Comparison of ENCODE assay signal across 9 mouse cellular contexts in genomic region chr17:13705481-13705921, GRCm38 (mm10). TPM values are rescaled to one million over a fixed set of nuclear protein-coding genes. Genes with fewer than 3 reads are reported as not detected.
DNase-seq lines count a peak whose midpoint lies in the region; ATAC-seq and TF ChIP-seq lines count a peak whose summit lies in the region.
"Had no signal": no experiment of that assay in that cellular context is flagged by ENCODE, and none has a peak within 500 bp of the region (broad histone marks: within the 10 kb centered on the region; RNA-seq: fewer than 3 reads in every experiment).

No protein-coding gene starts in this region.

- no peaks in the 10 kb centered on the region for H3K4me1 ChIP-seq in midbrain, postnatal 0 days (ENCODE audit: insufficient read depth, low read length)
- H3K4me1 ChIP-seq in midbrain, embryonic 13.5 days (replicated peaks), result peaks cover 18% of the 10 kb centered on the region
- H3K4me1 ChIP-seq in hindbrain, embryonic 15.5 days (replicated peaks), result peaks cover 13% of the 10 kb centered on the region

- H3K4me3 ChIP-seq in midbrain, postnatal 0 days (ENCODE audit: low read depth, low read length), result no peak overlapping the region
- no peak overlapping the region for H3K4me3 ChIP-seq in midbrain, embryonic 13.5 days (replicated peaks)
- H3K4me3 ChIP-seq in hindbrain, embryonic 15.5 days, result no peak overlapping the region

- DNase-seq in cerebellum, adult 9-10 months, result peak; percentile 36
- DNase-seq in cerebellum, postnatal 25 days, result no peak
- peak; percentile 35 for DNase-seq in midbrain, postnatal 0 days (ENCODE audit: low spot score)
- DNase-seq in thymus, postnatal 4 days, result no peak
- no peak for DNase-seq in left cerebral cortex, adult 9 months (ENCODE audit: low spot score in 2 of 2)
- DNase-seq: lung, embryonic 14.5 days had no signal

- H3K9ac ChIP-seq in midbrain, postnatal 0 days (replicated peaks; ENCODE audit: low read length, poor library complexity, severe bottlenecking), result no peak overlapping the region
- no peak overlapping the region for H3K9ac ChIP-seq in midbrain, embryonic 13.5 days (replicated peaks)
- no peak overlapping the region for H3K9ac ChIP-seq in hindbrain, embryonic 15.5 days
- H3K9ac ChIP-seq: lung, embryonic 14.5 days had no signal

- H3K27ac ChIP-seq in midbrain, postnatal 0 days (ENCODE audit: low read depth, low read length), result no peak overlapping the region
- no peak overlapping the region for H3K27ac ChIP-seq in midbrain, embryonic 13.5 days
- no peak overlapping the region for H3K27ac ChIP-seq in hindbrain, embryonic 15.5 days (replicated peaks)

- no peak for TF ChIP-seq CTCF in midbrain, postnatal 0 days (IDR thresholded peaks at IDR 0.05)

- H3K9me3 ChIP-seq in midbrain, postnatal 0 days (ENCODE audit: low read length), result no peaks in the 10 kb centered on the region
- no peaks in the 10 kb centered on the region for H3K9me3 ChIP-seq in midbrain, embryonic 13.5 days
- no peaks in the 10 kb centered on the region for H3K9me3 ChIP-seq in hindbrain, embryonic 15.5 days

- no peak overlapping the region for H3K4me2 ChIP-seq in midbrain, postnatal 0 days (ENCODE audit: low read depth, low read length, poor library complexity, severe bottlenecking)
- no peak overlapping the region for H3K4me2 ChIP-seq in midbrain, embryonic 13.5 days (replicated peaks)
- H3K4me2 ChIP-seq in hindbrain, embryonic 15.5 days, result no peak overlapping the region
- H3K4me2 ChIP-seq: lung, embryonic 14.5 days had no signal

- H3K36me3 ChIP-seq in midbrain, postnatal 0 days (ENCODE audit: insufficient read depth, low read length), result no peaks in the 10 kb centered on the region
- H3K36me3 ChIP-seq in midbrain, embryonic 13.5 days, result no peaks in the 10 kb centered on the region
- H3K36me3 ChIP-seq in hindbrain, embryonic 15.5 days, result no peaks in the 10 kb centered on the region

- no peak for ATAC-seq in midbrain, postnatal 0 days (ENCODE audit: low FRiP score)
- ATAC-seq in midbrain, embryonic 13.5 days, result no peak
- ATAC-seq in hindbrain, embryonic 15.5 days (ENCODE audit: low FRiP score, low read depth), result peak; percentile 46; the same call in 1 of the 2 replicates
- no peak for ATAC-seq in granulocyte monocyte progenitor cell, adult 5-6 weeks (replicated peaks; ENCODE audit: poor library complexity, severe bottlenecking)

- no peaks in the 10 kb centered on the region for H3K27me3 ChIP-seq in midbrain, postnatal 0 days (ENCODE audit: insufficient read depth, low read length)
- H3K27me3 ChIP-seq in midbrain, embryonic 13.5 days, result no peaks in the 10 kb centered on the region
- H3K27me3 ChIP-seq in hindbrain, embryonic 15.5 days, result no peaks in the 10 kb centered on the region

- WGBS in midbrain, postnatal 0 days, result 41% methylated on average over 4 of the region's 4 CpGs
- whole genome bisulfite sequencing in midbrain, embryonic 13.5 days, result 56% methylated on average over 4 of the region's 4 CpGs
- 27% methylated on average over 4 of the region's 4 CpGs for WGBS in hindbrain, embryonic 15.5 days

RNA-seq across cellular contexts. Expression of gene Afdn, which starts 54.8 kb away (rescaled TPM):
- total RNA-seq in midbrain, postnatal 0 days (2014; rRNA removed), result 100 and 133 TPM in 2 replicates
- polyA plus RNA-seq in midbrain, postnatal 0 days (2015; fragmentation: Nextera tagmentation; extraction: Ambion mirVana), result 109 and 138 TPM in 2 replicates
- polyA plus RNA-seq in midbrain, embryonic 13.5 days (2015; fragmentation: Nextera tagmentation; extraction: Ambion mirVana), result 158 and 165 TPM in 2 replicates
- polyA plus RNA-seq in hindbrain, embryonic 15.5 days (2015; fragmentation: Nextera tagmentation; extraction: Ambion mirVana), result 131 and 132 TPM in 2 replicates
- total RNA-seq in granulocyte monocyte progenitor cell, adult 5-6 weeks (2014; fragmentation: Nextera tagmentation), result 2.4 and 3.9 TPM in 2 replicates
- total RNA-seq in granulocyte monocyte progenitor cell, adult 5-6 weeks (2017), result 3.4 and 3.8 TPM in 2 replicates

RNA-seq across cellular contexts. Expression of gene Tcte2, which starts 56.1 kb away (rescaled TPM):
- total RNA-seq in midbrain, postnatal 0 days (2014; rRNA removed), result 22.2 and 26.6 TPM in 2 replicates
- polyA plus RNA-seq in midbrain, postnatal 0 days (2015; fragmentation: Nextera tagmentation; extraction: Ambion mirVana), result 8.6 and 10.0 TPM in 2 replicates
- 16.3 and 20.6 TPM in 2 replicates for polyA plus RNA-seq in midbrain, embryonic 13.5 days (2015; fragmentation: Nextera tagmentation; extraction: Ambion mirVana)
- 16.8 TPM in 2 replicates for polyA plus RNA-seq in hindbrain, embryonic 15.5 days (2015; fragmentation: Nextera tagmentation; extraction: Ambion mirVana)
- not detected in 2 replicates for total RNA-seq in granulocyte monocyte progenitor cell, adult 5-6 weeks (2014; fragmentation: Nextera tagmentation)
- not detected in 2 replicates for total RNA-seq in granulocyte monocyte progenitor cell, adult 5-6 weeks (2017)

Comparison
In these comparisons a context has a peak if more than half of its experiments do, and no peak if none do; other contexts are left out.
1. DNase-seq: peak in cerebellum, adult 9-10 months (single experiment) and midbrain, postnatal 0 days (single experiment); none in cerebellum, postnatal 25 days (0 of 2), thymus, postnatal 4 days (single experiment) and left cerebral cortex, adult 9 months (0 of 2).